Mouse (Mus musculus) layer of hippocampus, adult 9-11 months (tissue): ENCODE data around the gene Inpp5d.

ENCODE experiments used
- DNase-seq: peaks from one replicate; pipeline ENCODE4 v3.0.0; 2022

Gene Inpp5d

DNA sequence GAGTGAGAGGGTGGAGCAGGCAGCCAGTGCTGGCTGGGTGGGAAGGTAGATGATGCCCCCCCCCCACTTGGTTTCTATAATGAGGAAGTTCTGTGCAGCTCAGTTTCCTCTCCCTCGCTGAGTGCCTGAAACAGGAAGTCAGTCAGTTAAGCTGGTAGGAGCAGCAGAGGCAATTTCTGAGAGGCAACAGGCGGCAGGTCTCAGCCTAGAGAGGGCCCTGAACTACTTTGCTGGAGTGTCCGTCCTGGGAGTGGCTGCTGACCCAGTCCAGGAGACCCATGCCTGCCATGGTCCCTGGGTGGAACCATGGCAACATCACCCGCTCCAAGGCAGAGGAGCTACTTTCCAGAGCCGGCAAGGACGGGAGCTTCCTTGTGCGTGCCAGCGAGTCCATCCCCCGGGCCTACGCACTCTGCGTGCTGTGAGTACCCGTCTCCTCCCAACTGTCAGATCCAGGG is at the start of gene Inpp5d:
TSS of gene Inpp5d (plus strand) at position 102 of the 458 bp plus-strand sequence.
- DNase-seq, result peak; percentile 71

GRCm38 (mm10) chr1:87573261-87573660 is 46.9 kb upstream of the Inpp5d start:
- DNase-seq, result no peak

GRCm38 (mm10) chr1:87573800-87574215 is 46.3 kb upstream of the Inpp5d start, which contains the start of gene Ngef:
TSS of gene Ngef (minus strand) at chr1:87573870.
- DNase-seq, result no peak

DNA sequence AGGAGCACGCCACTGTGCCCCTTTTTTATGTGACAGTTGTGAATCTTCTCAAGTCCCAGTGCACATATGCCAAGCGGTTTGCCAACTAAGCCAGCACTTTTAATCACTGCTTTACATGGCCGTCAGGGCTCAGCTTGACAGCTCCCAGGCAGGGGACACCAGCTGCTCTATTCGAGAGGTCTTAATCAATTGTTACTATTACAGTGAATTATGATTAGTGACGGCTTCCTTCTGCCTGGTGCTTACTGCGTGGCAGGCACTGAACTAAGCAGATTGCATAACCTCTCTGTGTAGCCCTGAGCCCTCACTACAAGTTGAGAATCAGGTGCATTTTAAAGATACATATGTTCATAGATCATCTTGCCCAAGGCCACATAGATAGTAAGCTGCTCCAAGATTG is 45.8 kb upstream of the Inpp5d start:
- peak; percentile 32 for DNase-seq

DNA sequence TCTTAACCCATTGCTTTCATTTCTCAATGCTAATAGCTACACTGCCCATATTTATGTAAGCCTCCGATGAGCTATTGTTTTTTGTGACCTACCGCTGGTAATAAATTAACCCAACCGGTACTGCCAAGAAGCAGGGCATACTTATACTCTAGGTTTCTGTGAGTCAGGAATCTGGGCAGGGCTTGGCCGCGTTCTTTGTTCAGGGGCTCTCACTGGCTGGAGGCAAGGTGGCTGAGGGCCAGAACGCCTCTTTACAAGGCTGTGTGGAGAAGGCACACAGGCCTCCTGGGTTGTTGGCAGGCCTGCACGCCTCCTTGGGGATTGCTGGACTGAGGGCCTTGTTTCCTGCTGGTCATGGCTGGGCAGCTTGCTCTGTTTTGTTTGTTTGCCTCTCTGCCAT is 45.3 kb upstream of the Inpp5d start:
- DNase-seq, result peak; percentile 54

DNA sequence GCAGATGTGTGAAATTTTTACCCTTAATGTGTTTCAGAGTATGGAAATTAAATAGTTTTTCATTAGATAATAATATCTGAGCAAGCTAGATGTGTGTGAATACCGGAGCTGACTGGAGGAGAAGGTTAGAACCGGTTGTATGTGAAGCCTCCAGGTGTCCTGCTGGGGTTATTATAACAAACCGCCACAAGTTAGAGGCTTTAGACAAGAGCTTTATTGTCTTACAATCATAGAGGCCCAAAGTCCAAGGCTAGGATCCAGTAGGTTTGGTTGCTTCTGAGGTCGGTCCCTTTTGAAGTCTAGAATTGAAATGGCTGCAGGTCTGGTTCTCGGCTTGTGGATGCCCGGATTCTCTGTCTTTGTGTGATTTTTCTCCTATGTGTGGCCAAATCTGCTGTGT is 41.1 kb upstream of the Inpp5d start:
- DNase-seq, result no peak

DNA sequence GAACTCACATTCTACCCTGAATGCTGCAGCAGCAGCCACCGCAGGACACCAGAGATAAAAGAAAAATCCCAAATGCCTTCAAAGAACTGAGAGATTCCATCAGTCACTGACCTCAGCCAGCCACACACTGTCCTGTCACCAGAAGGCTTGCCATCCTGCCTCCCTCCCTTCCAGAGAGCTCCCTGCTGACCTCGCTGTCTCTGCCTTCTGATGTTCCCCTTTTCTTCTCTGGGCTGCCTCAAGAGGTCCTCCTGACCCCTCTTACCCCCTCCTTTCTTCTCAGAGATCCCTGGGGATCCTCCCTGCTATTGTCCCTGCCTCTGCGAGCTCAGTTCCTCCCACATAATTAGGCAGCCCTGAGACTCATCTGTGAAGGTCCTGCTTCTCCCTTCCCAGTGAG is 39.3 kb upstream of the Inpp5d start:
- no peak for DNase-seq

DNA sequence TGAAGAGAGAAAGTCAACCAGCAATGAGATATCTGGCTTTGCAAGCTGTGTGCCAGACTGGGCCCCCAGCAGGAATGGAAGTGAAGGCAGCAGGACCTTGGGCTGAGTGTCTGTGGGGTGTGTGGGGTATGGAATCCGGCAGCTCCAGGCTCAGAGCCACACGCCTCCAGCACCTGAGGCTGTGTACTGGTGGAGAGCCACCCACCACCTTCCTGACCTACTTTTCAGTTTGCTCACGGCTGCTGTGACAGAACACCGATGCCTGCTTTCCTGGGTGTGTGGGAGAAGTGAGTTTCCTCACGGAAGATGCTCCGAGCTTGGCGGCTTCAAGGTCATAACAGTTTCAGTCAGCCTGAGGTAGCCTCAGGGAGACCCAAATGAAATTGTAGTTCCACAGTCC is 30.9 kb upstream of the Inpp5d start:
- DNase-seq, result peak; percentile 29

- no peak for DNase-seq
Measured at GRCm38 (mm10) chr1:87589980-87590379, 30.1 kb upstream of the Inpp5d start.

GRCm38 (mm10) chr1:87594261-87594660 is 25.9 kb upstream of the Inpp5d start:
- peak; percentile 61 for DNase-seq

DNA sequence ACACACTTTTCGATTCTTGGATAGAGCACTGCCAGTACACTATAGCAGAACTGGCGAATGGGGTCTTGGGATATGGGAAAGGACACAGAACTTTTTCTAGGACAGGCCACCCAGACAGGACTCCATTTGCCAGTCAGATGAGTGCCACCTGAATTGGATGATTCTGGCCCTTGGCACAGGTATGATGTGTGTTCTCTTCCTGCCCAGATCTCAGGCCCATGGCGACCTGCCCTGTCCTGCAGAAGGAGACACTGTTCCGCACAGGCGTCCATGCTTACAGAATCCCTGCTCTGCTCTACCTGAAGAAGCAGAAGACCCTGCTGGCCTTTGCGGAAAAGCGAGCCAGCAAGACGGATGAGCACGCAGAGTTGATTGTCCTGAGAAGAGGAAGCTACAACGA is 25.4 kb upstream of the Inpp5d start:
- no peak for DNase-seq

DNA sequence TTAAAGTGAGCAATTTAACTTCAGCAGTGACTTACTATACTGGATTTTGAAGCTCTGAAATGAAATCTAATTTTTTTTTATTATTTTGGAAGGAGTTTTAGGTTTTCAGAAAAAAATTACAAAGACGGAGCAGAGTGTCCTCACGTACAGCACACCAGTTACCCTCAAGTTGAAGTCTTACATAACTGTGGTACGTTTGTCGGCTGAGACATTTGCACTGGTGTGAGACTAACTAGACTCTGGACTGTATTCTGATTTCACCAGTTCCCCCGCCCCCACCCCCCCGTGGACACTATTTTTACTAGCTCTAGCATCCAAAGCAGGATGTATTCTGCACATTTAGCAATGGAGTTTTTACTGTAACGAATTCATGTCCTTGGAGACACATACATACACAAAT is 19.6 kb upstream of the Inpp5d start:
- no peak for DNase-seq

DNA sequence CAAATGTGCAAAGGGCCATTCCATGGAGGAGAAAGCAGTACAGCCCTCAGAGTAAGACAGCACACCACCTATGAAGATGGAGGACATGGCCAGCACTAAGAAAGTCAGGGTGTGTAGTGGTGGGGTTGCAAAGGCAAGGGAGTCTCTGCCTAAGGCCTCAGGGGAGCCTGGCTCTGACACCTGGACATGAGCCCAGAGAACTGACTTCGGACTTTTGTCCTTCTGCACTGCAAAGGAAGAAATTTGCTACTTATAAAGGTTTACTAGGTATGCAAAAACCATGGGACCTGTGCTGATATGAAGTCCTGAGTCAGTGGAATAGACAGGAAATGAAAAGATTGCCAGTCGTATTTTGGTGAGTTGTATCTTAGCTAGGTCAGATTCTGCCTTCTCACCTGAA is 18.3 kb upstream of the Inpp5d start:
- no peak for DNase-seq

DNA sequence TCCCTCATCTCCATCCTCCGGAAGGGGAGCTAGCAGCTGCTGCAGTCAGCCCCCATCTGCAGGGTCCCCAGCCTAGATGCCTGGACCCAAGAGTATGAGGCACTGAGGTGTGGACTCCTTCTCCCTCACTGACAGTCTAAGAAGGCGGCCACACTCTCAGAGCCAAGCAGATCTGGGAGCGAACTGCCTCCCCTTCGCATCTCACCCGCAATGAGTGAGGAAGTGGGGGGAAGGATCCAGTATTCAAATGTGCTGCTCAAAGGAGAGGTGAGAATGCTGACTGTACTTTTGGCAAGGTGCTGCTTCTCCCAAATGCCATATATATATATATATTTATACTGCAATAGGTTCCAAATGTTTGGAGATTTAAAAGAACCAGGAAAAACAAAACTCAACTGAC is 16.7 kb upstream of the Inpp5d start:
- no peak for DNase-seq

GRCm38 (mm10) chr1:87605296-87605695 is 14.8 kb upstream of the Inpp5d start:
- no peak for DNase-seq

DNA sequence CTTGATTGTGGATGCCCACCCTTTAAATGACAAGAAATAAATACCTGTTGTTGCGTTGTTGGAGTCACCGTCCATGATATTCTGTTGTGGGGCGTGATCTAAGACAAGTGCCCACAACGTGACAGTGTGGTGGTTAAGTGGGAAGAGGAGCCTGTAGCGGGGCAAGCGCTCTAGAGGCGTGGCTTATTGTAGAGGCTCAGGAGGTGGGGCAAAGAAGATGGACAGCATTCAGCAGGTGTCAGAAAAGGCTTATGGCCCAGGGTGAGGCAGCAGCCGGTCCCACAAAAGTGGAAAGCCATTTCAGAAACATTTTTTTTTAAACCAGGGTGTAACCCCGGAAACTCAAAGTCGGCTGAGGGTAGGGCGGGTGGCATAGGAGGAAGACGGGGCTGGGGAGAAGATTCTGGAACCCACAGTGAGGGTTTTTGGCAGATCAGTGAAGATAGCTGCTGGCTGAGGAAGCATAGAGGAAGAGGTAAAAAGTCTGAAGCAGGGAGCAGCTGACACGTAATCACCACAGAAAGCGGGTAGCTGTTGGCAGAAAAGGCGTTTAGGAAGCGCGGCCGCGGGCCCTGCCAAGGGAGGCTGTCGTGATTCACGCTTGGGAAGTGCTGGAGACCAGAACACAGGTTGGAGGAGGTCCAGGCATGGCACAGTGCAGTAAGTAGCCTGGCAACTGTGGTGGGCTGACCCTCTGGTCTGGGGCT is 12.6 kb upstream of the Inpp5d start:
- peak; percentile 76 for DNase-seq

DNA sequence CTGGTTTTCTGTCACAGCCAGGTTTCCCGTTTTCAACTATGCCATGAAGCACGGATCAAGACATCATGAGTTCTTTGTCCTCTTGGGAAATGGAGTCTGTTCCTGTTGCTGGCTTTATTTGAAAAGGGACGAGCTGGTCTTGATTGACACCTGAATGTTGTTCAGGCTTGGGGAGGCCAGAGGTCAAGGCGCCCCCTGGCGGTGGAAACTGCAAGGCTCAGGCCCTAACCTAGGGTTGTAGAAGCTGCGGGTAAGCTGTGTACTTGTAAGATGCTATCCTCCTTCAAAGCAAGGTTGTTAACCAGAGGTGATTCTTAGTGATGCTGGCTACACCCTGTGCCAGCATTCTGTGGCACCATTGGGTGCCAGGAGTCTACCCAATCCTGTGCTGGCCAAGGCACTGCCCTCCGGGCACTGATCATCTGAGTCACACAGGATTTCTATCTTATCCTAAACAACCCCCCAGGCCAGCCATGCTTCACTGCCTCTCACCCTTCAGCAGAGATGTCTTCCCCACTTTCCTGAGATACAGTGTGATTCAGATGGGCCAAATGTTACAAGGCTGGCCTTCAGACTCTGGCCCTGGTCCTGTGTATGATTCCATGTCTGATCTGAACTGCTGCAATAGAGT is 11.6 kb upstream of the Inpp5d start:
- DNase-seq, result no peak

DNA sequence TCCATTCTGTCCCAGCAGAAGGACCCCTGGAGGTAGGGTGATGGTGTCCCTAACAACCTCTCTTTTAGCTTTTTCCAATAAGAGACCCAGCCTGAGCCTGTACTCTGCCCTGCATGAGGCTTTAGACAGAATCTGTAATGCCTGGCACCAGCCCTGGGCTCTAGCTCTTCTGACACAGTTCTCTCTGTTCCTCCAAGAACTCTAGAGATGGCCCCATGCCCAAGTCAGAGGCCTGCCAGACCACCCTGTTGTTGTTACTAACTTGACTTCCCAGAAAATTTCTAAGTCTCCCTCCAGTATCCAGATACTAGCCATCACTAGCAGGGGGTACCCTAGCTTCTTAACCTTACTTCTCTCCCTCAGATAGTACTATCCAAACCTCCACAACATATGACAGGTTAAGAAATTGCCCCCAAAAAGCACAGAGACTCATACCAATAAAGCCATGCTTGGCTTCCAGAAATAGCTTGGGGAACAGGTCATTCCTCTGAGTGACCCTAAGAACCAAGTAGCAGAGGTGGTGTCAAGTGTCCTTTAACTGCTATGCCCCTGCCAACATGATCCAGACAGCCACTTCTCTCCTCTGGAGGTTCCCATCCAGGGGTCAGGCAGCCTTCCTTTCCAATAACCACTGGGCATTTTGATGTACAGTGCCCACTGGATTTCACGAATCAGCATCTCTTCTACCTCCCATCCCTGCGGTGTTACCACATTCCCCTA is 5.4 kb upstream of the Inpp5d start:
- DNase-seq, result no peak

DNA sequence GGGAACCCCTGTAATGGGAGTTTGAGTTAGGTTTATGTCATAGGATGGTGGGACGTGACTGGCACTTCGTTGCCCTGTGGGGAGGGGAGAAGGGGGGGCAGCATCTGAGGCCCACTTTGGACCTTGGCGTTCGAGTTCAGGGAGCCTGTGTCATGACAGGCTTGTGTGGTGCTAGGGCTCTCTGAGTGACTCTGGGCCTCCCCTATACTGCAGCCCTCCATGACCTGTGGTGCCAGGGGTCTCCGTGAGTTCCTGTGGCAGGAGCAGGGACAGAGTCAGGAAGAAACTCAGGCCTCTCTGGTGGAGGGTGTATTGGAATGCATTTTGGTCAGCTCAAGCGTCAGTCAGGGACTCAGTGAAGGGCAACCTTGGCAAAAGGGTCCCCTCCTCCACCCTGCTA is 581 bp downstream of the Inpp5d start:
- DNase-seq, result no peak

DNA sequence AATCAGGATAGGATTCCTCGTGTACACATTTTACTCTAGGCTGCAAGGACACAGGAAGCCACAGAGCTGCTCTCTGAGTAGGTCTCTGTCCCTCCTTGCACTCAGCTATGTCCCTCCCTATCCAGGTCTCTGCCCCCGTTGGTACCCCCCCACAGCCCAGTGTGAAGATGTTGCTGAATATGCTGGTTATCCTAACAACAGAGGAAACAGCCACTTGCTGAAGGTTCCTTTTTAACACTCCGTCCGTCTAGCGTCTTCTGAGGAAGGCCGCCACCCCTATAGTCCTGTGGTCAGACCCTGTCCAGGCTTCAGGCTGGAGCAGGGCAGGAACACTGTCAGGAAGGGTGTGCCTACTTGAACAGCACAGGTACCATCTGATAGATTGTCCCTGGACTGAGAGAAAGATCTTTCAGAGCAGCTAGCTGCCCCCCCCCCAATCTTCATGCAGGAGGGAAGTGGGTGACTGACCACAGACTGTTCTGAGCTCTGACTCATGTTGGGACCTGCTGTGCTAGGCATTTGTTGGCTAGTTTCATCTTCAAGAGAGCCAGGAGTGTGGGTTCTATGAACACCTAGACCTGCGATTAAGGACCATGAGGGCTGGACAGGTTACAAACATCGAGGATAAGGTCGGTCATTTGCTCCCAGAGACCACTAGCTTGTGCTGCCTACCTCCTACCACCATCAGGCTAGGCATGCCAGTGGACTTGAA is 1.2 kb downstream of the Inpp5d start:
- DNase-seq, result no peak

- no peak for DNase-seq
Measured at GRCm38 (mm10) chr1:87621858-87622279, 1.8 kb downstream of the Inpp5d start.

DNA sequence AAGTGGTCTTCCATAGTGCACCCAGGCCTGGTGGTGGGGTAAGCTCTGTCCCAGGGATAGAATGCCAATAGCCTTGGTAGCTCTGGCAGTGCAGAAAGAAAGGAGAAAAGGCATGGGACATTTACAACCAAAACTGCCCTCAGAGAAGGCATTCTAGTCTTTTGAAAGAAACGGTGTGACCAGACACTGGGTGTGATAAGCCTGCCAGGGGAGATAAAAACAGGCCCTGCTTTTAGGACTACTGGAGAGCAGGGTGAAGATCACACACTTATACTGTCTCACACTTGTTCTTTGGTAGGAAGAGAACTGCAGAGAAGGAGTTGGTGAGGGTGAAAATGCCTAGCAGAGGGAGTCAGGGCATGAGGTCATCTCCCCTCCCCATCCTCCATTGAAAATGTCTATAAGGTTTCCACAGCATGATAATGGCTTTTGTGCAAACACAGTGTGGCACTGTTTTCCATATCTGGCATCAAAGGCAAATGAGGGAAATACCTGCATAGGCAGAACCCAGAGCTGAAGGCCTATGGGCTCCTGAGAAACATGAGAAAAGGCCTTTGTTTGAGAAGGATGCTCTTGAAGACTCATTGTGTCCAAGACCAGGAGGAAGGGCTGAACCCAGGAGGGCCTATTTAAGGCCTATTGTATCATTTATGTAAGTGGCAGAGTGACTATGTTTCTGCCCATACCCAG is 4.0 kb downstream of the Inpp5d start:
- DNase-seq, result no peak

DNA sequence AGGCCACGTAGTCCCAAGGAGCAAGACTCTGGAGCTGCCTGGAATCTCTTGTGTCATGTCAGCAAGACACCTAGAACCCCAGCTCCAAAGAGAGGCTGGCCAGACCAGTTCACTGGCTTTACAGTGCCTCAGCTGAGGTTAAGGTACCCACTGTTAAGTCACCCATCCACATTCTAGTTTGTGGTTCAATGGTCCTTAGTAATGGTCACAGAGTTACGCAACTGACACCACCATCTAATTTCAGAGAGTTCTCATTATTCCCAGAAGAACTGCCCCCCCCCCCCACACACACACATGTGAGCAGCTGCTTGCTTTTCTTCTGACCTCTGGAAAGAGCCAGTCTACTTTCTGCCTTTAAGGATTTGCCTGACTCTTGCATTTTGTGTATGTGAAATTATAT is 4.7 kb downstream of the Inpp5d start:
- no peak for DNase-seq
